In genomic region chr1:133134071-133134470, GRCm38 (mm10) we compare ENCODE assay signal across 7 mouse cellular contexts. TPM values are rescaled to one million over a fixed set of nuclear protein-coding genes. Genes with fewer than 3 reads are reported as not detected.
A peak's percentile ranks its signal among the peaks of the same experiment; 100 is the strongest.
DNase-seq lines count a peak whose midpoint lies in the region; ATAC-seq and TF ChIP-seq lines count a peak whose summit lies in the region.

No protein-coding gene starts in this region.

- intact Hi-C loops in heart, postnatal 36 days (cut with DNase I) = no loop called here

- no peak for DNase-seq in CH12.LX (ENCODE audit: extremely low read depth)
- DNase-seq in MEL (ENCODE audit: low read depth, low spot score) = peak; percentile 50
- DNase-seq in heart, postnatal 36 days = peak; percentile 22 to 25
- DNase-seq in limb, embryonic 14.5 days (ENCODE audit: low spot score) = no peak
- DNase-seq in cerebellum, postnatal 10 days = no peak
- no peak for DNase-seq in layer of hippocampus, adult 8-10 months (ENCODE audit: low spot score in 2 of 2)

- H3K79me2 ChIP-seq in CH12.LX (replicated peaks; ENCODE audit: control insufficient read depth, extremely low read depth, insufficient read depth, poor library complexity, severe bottlenecking) (peaks cover 79% of the 10 kb centered on the region), MEL (ENCODE audit: control insufficient read depth, insufficient read depth, low read length, poor library complexity) (peaks cover 79% of the 10 kb centered on the region)

- TF ChIP-seq CTCF in CH12.LX (conservative IDR thresholded peaks at IDR 0.05 in 1 of 2, IDR thresholded peaks at IDR 0.05 in 1 of 2; ENCODE audit: low read depth in 2 of 2, low read length in 2 of 2) (no peak), MEL (IDR thresholded peaks at IDR 0.05 in 2 of 3, conservative IDR thresholded peaks at IDR 0.05 in 1 of 3; ENCODE audit: control insufficient read depth in 1 of 3, insufficient read depth in 1 of 3, low read depth in 2 of 3, low read length in 3 of 3, poor library complexity in 1 of 3, severe bottlenecking in 1 of 3) (no peak)

- dilution Hi-C loops in CH12.LX (cut with MboI; ENCODE audit: extremely low pct_ligation_motif_present, extremely low pct_unique_long_range_greater_than_20kb, low sequenced_read_pairs) = no loop called here

- 26% methylated on average over 4 of the region's 4 CpGs for WGBS in limb, embryonic 14.5 days
- WGBS in stomach, embryonic 16.5 days = 3% methylated on average over 4 of the region's 4 CpGs

- TF ChIP-seq POLR2A in CH12.LX (IDR thresholded peaks at IDR 0.05; ENCODE audit: low read depth, low read length) (no peak), MEL (IDR thresholded peaks at IDR 0.05; ENCODE audit: control insufficient read depth in 1 of 2, insufficient read depth in 1 of 2, low read depth in 1 of 2, low read length in 2 of 2, poor library complexity in 1 of 2) (no peak)
- TF ChIP-seq POLR2A in limb, embryonic 14.5 days (IDR thresholded peaks at IDR 0.05; ENCODE audit: borderline replicate concordance, extremely low read depth, insufficient read depth, insufficient read length) = no peak

- H3K27me3 ChIP-seq in CH12.LX (replicated peaks) = no peaks in the 10 kb centered on the region
- H3K27me3 ChIP-seq in MEL (ENCODE audit: control insufficient read depth in 1 of 2, insufficient read depth in 2 of 2, low read length in 2 of 2) = no peaks in the 10 kb centered on the region
- H3K27me3 ChIP-seq in limb, embryonic 14.5 days (ENCODE audit: control insufficient read depth, insufficient read depth, low read length) = no peaks in the 10 kb centered on the region
- H3K27me3 ChIP-seq in stomach, embryonic 16.5 days (ENCODE audit: control insufficient read depth, insufficient read depth, low read length) = no peaks in the 10 kb centered on the region

- ATAC-seq in limb, embryonic 14.5 days (ENCODE audit: low FRiP score, low read depth) = no peak
- no peak for ATAC-seq in stomach, embryonic 16.5 days (ENCODE audit: insufficient read depth, low FRiP score)

- H3K4me1 ChIP-seq in CH12.LX (ENCODE audit: control insufficient read depth in 1 of 2, insufficient read depth in 2 of 2) (peaks cover 4 to 28% of the 10 kb centered on the region in 2 experiments; a peak in 3 of 4 replicates), MEL (ENCODE audit: control insufficient read depth in 1 of 2, insufficient read depth in 2 of 2, low read length in 2 of 2) (peaks cover 4 to 8% of the 10 kb centered on the region in 2 experiments; a peak in 3 of 4 replicates)
- peaks cover 34% of the 10 kb centered on the region for H3K4me1 ChIP-seq in limb, embryonic 14.5 days (ENCODE audit: control insufficient read depth, insufficient read depth, low read length)
- peaks cover 21% of the 10 kb centered on the region; the same call in 1 of the 2 replicates for H3K4me1 ChIP-seq in stomach, embryonic 16.5 days (ENCODE audit: control insufficient read depth, insufficient read depth, low read length)

- in situ Hi-C loops in CH12.LX (cut with MboI; ENCODE audit: low pct_ligation_motif_present, low pct_unique_long_range_greater_than_20kb, low sequenced_read_pairs) = no loop called here

- H3K27ac ChIP-seq in CH12.LX (ENCODE audit: insufficient read depth, low read depth) (no peak overlapping the region), MEL (ENCODE audit: control insufficient read depth, low read depth, low read length) (peak overlapping the region; percentile 79)
- no peak overlapping the region for H3K27ac ChIP-seq in limb, embryonic 14.5 days (replicated peaks; ENCODE audit: low read depth, low read length)
- peak overlapping the region; percentile 2; the same call in 1 of the 2 replicates for H3K27ac ChIP-seq in stomach, embryonic 16.5 days (ENCODE audit: low read length)

- peak overlapping the region; percentile 91 for H3K4me2 ChIP-seq in CH12.LX (ENCODE audit: insufficient read depth, low read depth, poor library complexity, severe bottlenecking)
- peak overlapping the region; percentile 99 for H3K4me2 ChIP-seq in limb, embryonic 14.5 days (replicated peaks; ENCODE audit: low read depth, low read length, severe bottlenecking)
- peak overlapping the region; percentile 96 for H3K4me2 ChIP-seq in stomach, embryonic 16.5 days (ENCODE audit: low read depth, low read length)

- H3K36me3 ChIP-seq in CH12.LX (replicated peaks in 1 of 2; ENCODE audit: control insufficient read depth in 1 of 2, insufficient read depth in 1 of 2, low read length in 1 of 2) = peaks cover 51 to 59% of the 10 kb centered on the region in 2 experiments
- H3K36me3 ChIP-seq in MEL (ENCODE audit: control insufficient read depth in 1 of 2, insufficient read depth in 2 of 2, low read length in 2 of 2) = peaks cover 29 to 37% of the 10 kb centered on the region in 2 experiments
- peaks cover 44% of the 10 kb centered on the region for H3K36me3 ChIP-seq in limb, embryonic 14.5 days (ENCODE audit: control insufficient read depth, insufficient read depth, low read length)
- H3K36me3 ChIP-seq in stomach, embryonic 16.5 days (ENCODE audit: control insufficient read depth, insufficient read depth, low read length) = peaks cover 25% of the 10 kb centered on the region; the same call in 1 of the 2 replicates

- H3K9me3 ChIP-seq in CH12.LX (replicated peaks; ENCODE audit: low read length) (no peaks in the 10 kb centered on the region), MEL (replicated peaks; ENCODE audit: insufficient read depth, low read length) (no peaks in the 10 kb centered on the region)
- H3K9me3 ChIP-seq in limb, embryonic 14.5 days (ENCODE audit: control insufficient read depth, low read length) = no peaks in the 10 kb centered on the region
- no peaks in the 10 kb centered on the region for H3K9me3 ChIP-seq in stomach, embryonic 16.5 days (replicated peaks; ENCODE audit: control insufficient read depth, low read length)

- H3K4me3 ChIP-seq in CH12.LX (replicated peaks in 1 of 3; ENCODE audit: low read depth in 2 of 3, low read length in 2 of 3, poor library complexity in 1 of 3) (peak overlapping the region; percentile 94 to 99 (median 98)), MEL (ENCODE audit: control insufficient read depth in 1 of 2, insufficient read depth in 1 of 2, low read depth in 2 of 2, low read length in 2 of 2) (peak overlapping the region; percentile 84 to 94)
- H3K4me3 ChIP-seq in limb, embryonic 14.5 days (replicated peaks; ENCODE audit: low read length) = peak overlapping the region; percentile 79
- H3K4me3 ChIP-seq in stomach, embryonic 16.5 days (replicated peaks; ENCODE audit: low read length) = peak overlapping the region; percentile 100

- H3K9ac ChIP-seq in CH12.LX (ENCODE audit: insufficient read depth, low read depth) = peak overlapping the region; percentile 91
- peak overlapping the region; percentile 68 for H3K9ac ChIP-seq in MEL (ENCODE audit: control insufficient read depth, low read depth, low read length, poor library complexity, severe bottlenecking)
- H3K9ac ChIP-seq in limb, embryonic 14.5 days (ENCODE audit: low read depth, low read length, severe bottlenecking) = peak overlapping the region; percentile 85; the same call in 1 of the 2 replicates
- H3K9ac ChIP-seq in stomach, embryonic 16.5 days (ENCODE audit: low read length) = peak overlapping the region; percentile 67

- TF ChIP-seq EP300 in CH12.LX (IDR thresholded peaks at IDR 0.05; ENCODE audit: low read length) (no peak), MEL (IDR thresholded peaks at IDR 0.05; ENCODE audit: low read depth in 1 of 2, low read length in 2 of 2) (no peak)

- TF ChIP-seq RAD21 in CH12.LX (IDR thresholded peaks at IDR 0.05; ENCODE audit: low read depth, low read length) (no peak), MEL (IDR thresholded peaks at IDR 0.05; ENCODE audit: low read depth, low read length) (no peak)

TF ChIP-seq in CH12.LX, 34 proteins besides CTCF, POLR2A, EP300 and RAD21:
- TF ChIP-seq ZC3H11A (IDR thresholded peaks at IDR 0.05; ENCODE audit: low read depth, low read length) = no peak
- no peak for TF ChIP-seq MEF2A (IDR thresholded peaks at IDR 0.05; ENCODE audit: borderline replicate concordance, low read depth, low read length)
- TF ChIP-seq SIN3A (IDR thresholded peaks at IDR 0.05; ENCODE audit: low read length) = peak; percentile 46; the same call in 1 of the 2 replicates
TF ChIP-seq in CH12.LX: peak in this region for 1.

TF ChIP-seq in MEL, 35 proteins besides CTCF, POLR2A, EP300 and RAD21:
- TF ChIP-seq TCF12 (IDR thresholded peaks at IDR 0.05; ENCODE audit: low read depth, low read length) (peak; percentile 23; the same call in 1 of the 2 replicates), GATA1 (IDR thresholded peaks at IDR 0.05; ENCODE audit: low read depth, low read length) (peak; percentile 29; the same call in 1 of the 2 replicates), RCOR1 (IDR thresholded peaks at IDR 0.05; ENCODE audit: low read depth, low read length) (no peak)

RNA-seq across cellular contexts. Expression of gene Ppp1r15b, which starts 3.1 kb away (rescaled TPM):
- total RNA-seq in CH12.LX (2012; rRNA removed) (47.6 and 50.6 TPM in 2 replicates), CH12.LX (2014; rRNA removed) (46.7 and 47.5 TPM in 2 replicates), MEL (2012; rRNA removed) (53.1 and 60.9 TPM in 2 replicates)
- polyA plus RNA-seq in CH12.LX (2012; ENCODE audit: insufficient read length, low read depth) (31.4 and 33.1 TPM in 2 replicates), MEL (2012; ENCODE audit: insufficient read depth in 1 of 2, insufficient read length in 2 of 2, low read depth in 1 of 2, low replicate concordance in 2 of 2, missing spikeins in 1 of 2) (10 to 100 TPM in 1 of 2 experiments, not detected in 1; 56.3 TPM)
- 10 to 100 TPM; 24.1 to 26.0 TPM for total RNA-seq in heart, postnatal 36 days (2021)
- polyA plus RNA-seq in limb, embryonic 14.5 days (2012; rRNA removed) = 29.9 and 31.0 TPM in 2 replicates
- polyA plus RNA-seq in limb, embryonic 14.5 days (2014; fragmentation: Nextera tagmentation; extraction: Ambion mirVana) = 38.5 and 40.0 TPM in 2 replicates
- polyA plus RNA-seq in stomach, embryonic 16.5 days (2015; fragmentation: Nextera tagmentation; extraction: Ambion mirVana) = 55.3 and 57.0 TPM in 2 replicates
- 10 to 100 TPM; 39.6 to 47.7 (median 43.0) TPM for total RNA-seq in layer of hippocampus, adult 8-10 months (2022)

RNA-seq across cellular contexts. Expression of gene Plekha6, which starts 29.9 kb away (rescaled TPM):
- total RNA-seq in CH12.LX (2012; rRNA removed) (not detected in 2 replicates), CH12.LX (2014; rRNA removed) (not detected in 2 replicates), MEL (2012; rRNA removed) (11.8 and 14.5 TPM in 2 replicates)
- polyA plus RNA-seq in CH12.LX (2012; ENCODE audit: insufficient read length, low read depth) (0.07 and 0.08 TPM in 2 replicates), MEL (2012; ENCODE audit: insufficient read depth in 1 of 2, insufficient read length in 2 of 2, low read depth in 1 of 2, low replicate concordance in 2 of 2, missing spikeins in 1 of 2) (10 to 100 TPM in 1 of 2 experiments, not detected in 1; 28.5 TPM)
- total RNA-seq in heart, postnatal 36 days (2021) = 10 to 100 TPM; 64.2 to 79.7 TPM
- polyA plus RNA-seq in limb, embryonic 14.5 days (2012; rRNA removed) = 6.6 and 6.9 TPM in 2 replicates
- polyA plus RNA-seq in limb, embryonic 14.5 days (2014; fragmentation: Nextera tagmentation; extraction: Ambion mirVana) = 4.0 and 4.2 TPM in 2 replicates
- polyA plus RNA-seq in stomach, embryonic 16.5 days (2015; fragmentation: Nextera tagmentation; extraction: Ambion mirVana) = 17.0 and 17.7 TPM in 2 replicates
- 10 to 100 TPM; 61.6 to 69.8 (median 62.7) TPM for total RNA-seq in layer of hippocampus, adult 8-10 months (2022)

Comparison
In these comparisons a context has a peak if more than half of its experiments do, and no peak if none do; other contexts are left out.
1. DNase-seq: peak in MEL (single experiment) and heart, postnatal 36 days (2 of 2); none in CH12.LX (single experiment), limb, embryonic 14.5 days (single experiment), cerebellum, postnatal 10 days (0 of 2) and layer of hippocampus, adult 8-10 months (0 of 2).
2. H3K27ac ChIP-seq: peak in MEL (single experiment) and stomach, embryonic 16.5 days (single experiment); none in CH12.LX (single experiment) and limb, embryonic 14.5 days (single experiment).
3. RNA of gene Plekha6, which starts 29.9 kb away (total RNA-seq): 64.2 to 79.7 TPM in heart, postnatal 36 days, 61.6 to 69.8 TPM in layer of hippocampus, adult 8-10 months and 11.8 to 14.5 TPM in MEL; not detected in CH12.LX; every median in the first group is over 10 times any median in the second.
4. Of the 35 proteins assayed by ChIP-seq in both MEL and CH12.LX: peak only in MEL: TCF12; only in CH12.LX: SIN3A; in both: none; in neither: 33.
5. Peak in every context shown above with its lines, with median percentiles within 50 percentile points of each other: H3K4me2 ChIP-seq, H3K4me3 ChIP-seq and H3K9ac ChIP-seq.